Mouse (Mus musculus): Measurements from ENCODE around the gene Stac2. TPM values are rescaled to one million over a fixed set of nuclear protein-coding genes. Genes with fewer than 3 reads are reported as not detected.

The Stac2 gene
- polyA plus RNA-seq, 1 experiment from 2014 or later: 2.1 TPM

DNA sequence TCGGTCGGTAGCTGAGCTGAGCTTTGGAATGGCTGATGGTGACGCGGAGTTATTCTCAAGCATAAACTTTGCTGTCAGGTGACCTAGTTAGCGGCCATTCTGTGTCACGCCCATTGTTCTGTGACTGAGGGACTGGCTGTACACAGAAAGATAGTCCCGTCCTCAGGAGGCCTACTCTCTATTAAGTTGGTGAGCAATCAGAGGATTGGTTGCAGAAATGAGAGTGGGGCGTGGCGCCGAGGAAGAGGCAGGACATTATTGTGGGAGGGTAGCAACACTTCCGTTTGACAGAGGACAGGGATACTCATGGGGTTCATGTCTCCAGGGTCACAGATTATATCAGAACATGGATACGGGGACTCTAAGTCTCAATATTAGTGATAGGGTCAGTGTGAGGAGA lies 12.9 kb upstream of the Stac2 start:
- H3K4me1 ChIP-seq: no peaks in the 10 kb centered on the region; the same call in 1 of the 2 replicates
- H3K36me3 ChIP-seq: no peaks in the 10 kb centered on the region
- no peak overlapping the region for H3K4me2 ChIP-seq (replicated peaks)
- no peak overlapping the region for H3K4me3 ChIP-seq
- H3K9me3 ChIP-seq (replicated peaks): no peaks in the 10 kb centered on the region
- H3K9ac ChIP-seq: no peak overlapping the region
- ATAC-seq (ENCODE audit: low FRiP score): no peak
- no peak overlapping the region for H3K27ac ChIP-seq
- 93% methylated on average over 12 of the region's 12 CpGs for WGBS
- no peaks in the 10 kb centered on the region for H3K27me3 ChIP-seq

DNA sequence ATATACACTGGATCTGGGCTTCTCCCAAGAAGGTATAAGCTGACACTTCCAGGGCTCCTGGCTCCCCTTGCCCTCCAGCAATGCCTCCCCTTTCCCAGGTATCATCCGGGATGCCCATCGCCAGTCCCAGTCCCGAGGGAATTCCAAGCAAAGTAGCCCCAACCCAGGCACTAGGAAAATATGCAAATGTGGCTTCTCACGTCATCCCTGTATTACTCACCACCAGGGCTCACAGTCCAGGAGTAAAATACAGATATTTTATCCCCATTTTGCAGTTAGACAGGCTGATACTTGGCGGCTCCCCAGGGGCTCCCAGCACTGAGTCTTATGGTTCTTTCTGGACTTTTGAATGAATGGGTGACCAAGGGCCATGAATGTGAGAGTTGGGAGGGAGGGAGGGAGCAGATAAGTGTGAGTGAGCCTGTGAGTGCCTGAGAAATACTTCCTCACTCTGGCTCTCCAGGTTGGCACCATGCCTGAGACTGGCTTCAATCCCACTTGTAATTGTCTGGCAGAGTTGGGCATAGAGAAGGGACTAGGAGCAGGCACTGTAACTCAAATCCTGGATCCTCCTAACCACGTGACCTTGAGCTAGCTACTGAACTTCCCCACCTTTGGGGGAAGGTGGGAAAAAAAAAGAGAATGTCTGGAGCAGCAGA lies 8.8 kb upstream of the Stac2 start:
- Histone ChIP-seq H3K4me1 (peaks cover 21% of the 10 kb centered on the region), H3K4me2 (replicated peaks) (no peak overlapping the region), H3K9ac (no peak overlapping the region), H3K27ac (no peak overlapping the region), H3K27me3 (peaks cover 4% of the 10 kb centered on the region; the same call in 1 of the 2 replicates), H3K4me3 (no peak overlapping the region), H3K36me3 (no peaks in the 10 kb centered on the region), H3K9me3 (replicated peaks) (no peaks in the 10 kb centered on the region)
- ATAC-seq (ENCODE audit: low FRiP score): no peak
- WGBS: 67% methylated on average over 6 of the region's 6 CpGs

DNA sequence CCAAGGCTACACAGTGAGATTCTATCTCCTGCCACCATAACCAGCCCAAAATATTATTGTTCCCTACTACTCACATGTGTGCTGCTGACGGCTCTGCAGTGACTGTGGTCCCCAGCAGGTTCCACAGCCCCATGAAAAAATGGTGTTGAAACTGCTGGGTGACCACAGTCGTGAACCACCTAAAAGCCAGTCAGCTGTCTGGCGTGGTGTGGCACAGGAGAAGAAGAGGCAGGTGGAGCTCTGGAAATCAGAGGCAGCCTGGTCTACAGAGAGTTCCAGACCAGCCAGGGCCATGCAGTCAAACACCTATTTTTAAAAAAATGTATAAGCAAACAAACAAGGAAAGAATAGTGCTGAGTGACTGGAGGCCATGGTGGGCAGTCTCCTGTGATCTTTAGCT lies 8.2 kb upstream of the Stac2 start:
- Histone ChIP-seq H3K9ac (no peak overlapping the region), H3K4me1 (peaks cover 21% of the 10 kb centered on the region), H3K4me3 (no peak overlapping the region), H3K4me2 (replicated peaks) (no peak overlapping the region), H3K36me3 (no peaks in the 10 kb centered on the region), H3K9me3 (replicated peaks) (no peaks in the 10 kb centered on the region), H3K27ac (no peak overlapping the region), H3K27me3 (peaks cover 4% of the 10 kb centered on the region; the same call in 1 of the 2 replicates)
- WGBS: 79% methylated on average over 3 of the region's 3 CpGs
- ATAC-seq (ENCODE audit: low FRiP score): no peak

DNA sequence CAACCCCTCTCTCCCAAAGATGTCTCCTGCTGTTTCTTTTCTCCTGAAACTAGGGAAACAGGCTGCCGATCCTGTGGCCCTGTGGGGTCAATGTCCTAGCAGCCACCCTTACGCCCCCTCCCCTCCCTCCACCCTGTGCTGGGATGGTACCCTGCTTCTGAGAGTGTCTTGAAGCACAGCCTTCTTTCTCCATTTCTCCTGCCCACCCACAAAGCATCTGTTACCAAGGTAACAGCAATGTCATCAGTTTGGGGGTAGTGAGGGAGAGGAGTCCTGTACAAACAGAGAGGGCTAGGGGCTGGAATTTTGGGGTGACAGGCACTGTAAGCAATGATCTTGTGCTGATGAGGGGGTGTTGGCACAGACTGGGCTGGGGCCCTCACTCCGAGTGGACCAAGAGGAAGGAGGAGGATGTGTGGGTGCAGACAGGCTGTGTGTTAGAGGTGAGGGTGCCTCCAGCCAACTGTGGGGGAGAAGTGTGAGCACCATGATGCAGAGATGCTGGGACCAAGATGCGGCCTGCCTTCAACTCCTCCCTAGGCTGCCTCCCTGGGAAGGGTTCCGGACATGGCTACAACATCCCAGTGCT lies 6.9 kb upstream of the Stac2 start:
- Histone ChIP-seq H3K36me3 (no peaks in the 10 kb centered on the region), H3K4me3 (no peak overlapping the region), H3K9me3 (replicated peaks) (no peaks in the 10 kb centered on the region), H3K4me2 (replicated peaks) (no peak overlapping the region), H3K4me1 (peaks cover 21% of the 10 kb centered on the region), H3K9ac (no peak overlapping the region), H3K27ac (no peak overlapping the region), H3K27me3 (peaks cover 11% of the 10 kb centered on the region)
- 69% methylated on average over 5 of the region's 5 CpGs for WGBS
- ATAC-seq (ENCODE audit: low FRiP score): no peak

DNA sequence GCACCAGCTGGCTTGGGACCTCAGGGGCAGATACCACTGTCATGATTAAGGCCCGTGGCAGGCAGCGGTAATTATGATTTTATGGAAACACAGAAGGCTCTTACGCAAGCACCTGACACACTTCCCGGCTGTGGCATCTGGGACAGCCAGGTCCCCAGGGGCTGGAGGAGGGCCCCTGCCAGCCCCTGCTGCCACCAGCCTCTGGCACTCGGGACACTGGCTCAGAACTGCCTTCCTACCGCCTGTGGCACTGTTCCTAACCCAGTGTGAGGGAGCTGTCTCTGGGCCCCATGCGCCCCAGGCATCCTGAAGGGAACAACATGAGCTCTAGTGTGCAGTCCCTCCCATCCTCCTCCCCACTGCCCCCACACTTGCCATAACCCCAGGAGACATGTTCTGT lies 6.4 kb upstream of the Stac2 start:
- Histone ChIP-seq H3K4me3 (no peak overlapping the region), H3K27me3 (peaks cover 15% of the 10 kb centered on the region), H3K9ac (no peak overlapping the region), H3K36me3 (no peaks in the 10 kb centered on the region), H3K9me3 (replicated peaks) (no peaks in the 10 kb centered on the region), H3K4me2 (replicated peaks) (no peak overlapping the region), H3K4me1 (peaks cover 21% of the 10 kb centered on the region), H3K27ac (no peak overlapping the region)
- 48% methylated on average over 7 of the region's 7 CpGs for WGBS
- ATAC-seq (ENCODE audit: low FRiP score): peak; percentile 67; the same call in 1 of the 2 replicates

DNA sequence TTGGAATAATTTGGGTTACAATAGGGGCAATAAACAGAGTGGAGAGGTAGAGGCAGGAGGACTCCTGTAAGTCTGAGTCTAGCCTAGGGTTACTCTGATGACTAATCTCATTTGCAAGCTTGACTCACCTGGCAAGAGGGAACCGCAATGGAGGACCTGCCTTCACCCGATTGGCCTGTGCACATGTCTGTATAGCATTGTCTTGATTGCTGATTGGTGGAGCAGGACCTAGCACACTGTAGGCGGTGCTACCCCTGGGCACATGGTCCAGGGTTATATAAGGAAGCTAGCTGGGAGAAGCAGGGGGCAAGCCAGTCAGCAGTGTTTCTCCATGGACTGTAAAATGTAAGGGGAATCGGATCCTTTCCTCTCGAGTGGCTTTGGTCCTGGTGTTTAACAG lies 4.7 kb upstream of the Stac2 start:
- Histone ChIP-seq H3K4me3 (no peak overlapping the region), H3K36me3 (no peaks in the 10 kb centered on the region), H3K4me2 (replicated peaks) (no peak overlapping the region), H3K4me1 (peaks cover 22% of the 10 kb centered on the region), H3K27ac (no peak overlapping the region), H3K27me3 (peaks cover 22% of the 10 kb centered on the region), H3K9ac (no peak overlapping the region), H3K9me3 (replicated peaks) (no peaks in the 10 kb centered on the region)
- WGBS: 79% methylated on average over 5 of the region's 5 CpGs
- no peak for ATAC-seq (ENCODE audit: low FRiP score)

DNA sequence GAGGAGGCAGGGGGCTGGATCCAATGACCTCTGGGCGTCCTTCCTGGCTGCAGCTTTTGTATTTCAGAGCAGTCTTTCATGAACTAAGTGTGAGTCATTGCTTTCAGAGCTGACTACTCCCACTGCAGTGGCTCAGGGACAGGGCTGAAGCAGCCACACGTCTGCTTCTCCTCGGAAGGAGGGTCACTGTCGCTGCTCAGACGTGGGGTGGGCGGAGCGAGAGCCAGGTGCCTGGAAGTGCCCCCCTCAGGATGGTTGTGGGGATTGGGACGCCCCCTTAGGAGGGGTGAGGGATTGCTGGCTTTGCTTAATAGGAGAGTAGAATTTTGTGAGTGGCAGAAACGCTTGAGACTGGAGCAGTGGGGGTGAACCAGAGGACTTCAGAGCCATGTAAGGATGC lies 4.2 kb upstream of the Stac2 start:
- WGBS: 30% methylated on average over 9 of the region's 9 CpGs
- H3K4me3 ChIP-seq: no peak overlapping the region
- H3K9ac ChIP-seq: no peak overlapping the region
- H3K27me3 ChIP-seq: peaks cover 27% of the 10 kb centered on the region
- H3K36me3 ChIP-seq: no peaks in the 10 kb centered on the region
- ATAC-seq (ENCODE audit: low FRiP score): no peak
- no peak overlapping the region for H3K4me2 ChIP-seq (replicated peaks)
- peaks cover 27% of the 10 kb centered on the region for H3K4me1 ChIP-seq
- no peak overlapping the region for H3K27ac ChIP-seq
- no peaks in the 10 kb centered on the region for H3K9me3 ChIP-seq (replicated peaks)

DNA sequence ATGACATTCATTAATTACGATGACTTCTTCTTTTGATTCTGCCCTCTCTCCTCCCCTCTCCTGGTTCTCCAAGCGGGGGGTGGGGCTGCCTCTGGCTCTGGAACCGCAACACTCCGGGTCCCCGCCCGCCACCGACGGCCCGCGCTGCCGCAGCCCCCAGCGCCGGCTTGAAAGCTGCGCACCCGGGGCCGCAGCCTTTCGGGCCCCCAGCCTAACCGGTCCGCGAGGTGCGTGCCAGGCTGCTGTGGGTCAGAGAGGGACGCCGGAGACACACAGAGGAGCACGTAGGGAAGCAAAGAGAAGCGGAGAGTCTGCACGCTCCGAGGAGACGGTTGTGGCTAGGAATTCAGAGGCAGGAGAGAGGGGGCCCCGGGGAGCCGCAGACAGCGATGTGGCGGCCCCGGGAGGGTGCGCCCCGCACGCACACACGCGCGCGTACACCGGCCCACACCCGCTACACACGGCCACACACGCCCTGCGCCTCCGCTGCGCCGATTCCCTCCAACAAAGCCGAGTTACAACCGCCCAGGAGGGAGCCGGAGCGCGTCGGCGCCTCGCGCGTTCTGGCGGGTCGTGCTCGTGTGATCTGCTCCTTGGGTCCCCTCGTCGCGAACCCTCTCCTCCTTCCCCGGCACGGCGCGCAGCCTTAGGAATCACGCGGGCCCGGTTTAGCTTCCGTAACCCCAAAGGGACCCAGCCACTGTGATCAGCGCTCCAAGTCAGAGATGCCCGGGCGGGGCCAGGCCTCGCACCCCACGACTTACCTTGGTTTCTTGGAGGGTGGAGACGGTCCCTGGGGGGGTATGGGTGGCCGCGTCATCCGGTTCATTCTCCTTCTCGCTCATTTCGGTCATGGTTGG lies 903 bp downstream of the Stac2 start:
- Histone ChIP-seq H3K36me3 (no peaks in the 10 kb centered on the region), H3K4me1 (peaks cover 16% of the 10 kb centered on the region), H3K27ac (no peak overlapping the region), H3K4me2 (replicated peaks) (peak overlapping the region; percentile 73), H3K4me3 (peak overlapping the region; percentile 50), H3K27me3 (peaks cover 67% of the 10 kb centered on the region), H3K9ac (peak overlapping the region; percentile 65), H3K9me3 (replicated peaks) (no peaks in the 10 kb centered on the region)
- peak; percentile 20; the same call in 1 of the 2 replicates for ATAC-seq (ENCODE audit: low FRiP score)
- under 1% methylated on average over 83 of the region's 83 CpGs for WGBS

DNA sequence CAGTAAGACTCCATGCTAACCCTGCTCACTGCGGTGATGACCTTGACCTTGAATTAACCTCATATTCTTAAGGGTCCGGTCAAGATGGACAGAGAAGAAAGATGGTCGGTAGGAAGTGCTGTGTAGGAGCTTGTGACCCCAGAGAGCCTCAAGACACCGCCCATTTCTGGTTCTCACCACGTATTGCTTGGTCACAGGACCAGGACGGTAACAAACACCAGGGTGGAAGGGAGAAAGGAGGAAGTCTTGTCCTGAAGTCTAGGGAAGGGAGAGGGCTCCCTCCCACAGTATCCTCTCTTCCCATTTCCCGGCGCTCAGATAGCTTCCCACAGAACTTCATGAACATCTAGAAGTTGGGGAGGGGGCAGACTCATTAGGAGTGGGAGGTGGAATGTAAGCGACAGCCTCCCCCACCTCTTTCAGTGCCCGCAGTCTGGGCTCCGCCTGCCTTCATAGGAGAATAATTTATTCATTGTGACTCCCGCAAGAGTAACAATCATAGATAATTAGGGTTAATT lies 1.6 kb downstream of the Stac2 start:
- Histone ChIP-seq H3K4me1 (peaks cover 13% of the 10 kb centered on the region), H3K4me3 (peak overlapping the region; percentile 50), H3K27me3 (peaks cover 67% of the 10 kb centered on the region), H3K4me2 (replicated peaks) (peak overlapping the region; percentile 73), H3K27ac (no peak overlapping the region), H3K9ac (no peak overlapping the region), H3K36me3 (no peaks in the 10 kb centered on the region), H3K9me3 (replicated peaks) (no peaks in the 10 kb centered on the region)
- WGBS: 4% methylated on average over 12 of the region's 12 CpGs
- no peak for ATAC-seq (ENCODE audit: low FRiP score)

DNA sequence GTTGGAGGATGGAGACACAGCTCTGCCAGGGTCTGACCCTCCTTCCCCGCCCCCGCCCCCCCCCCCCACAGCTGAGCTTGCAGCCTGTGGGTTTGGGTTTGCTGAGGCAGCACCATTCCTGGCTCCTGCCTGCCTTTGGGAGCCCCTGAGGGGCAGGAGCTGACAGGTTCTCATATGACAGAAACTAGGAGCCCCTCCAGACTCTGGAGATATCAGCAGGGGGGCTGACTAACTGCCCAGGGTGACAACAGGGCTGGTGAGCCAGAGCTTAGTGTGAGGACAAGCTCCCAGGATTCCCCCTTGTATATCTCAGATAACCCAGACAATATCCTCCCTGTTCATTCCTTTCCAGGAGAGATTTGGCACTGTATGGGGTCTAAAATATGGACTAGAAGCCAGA lies 2.3 kb downstream of the Stac2 start:
- Histone ChIP-seq H3K27me3 (peaks cover 67% of the 10 kb centered on the region), H3K4me3 (no peak overlapping the region), H3K27ac (no peak overlapping the region), H3K36me3 (no peaks in the 10 kb centered on the region), H3K9ac (no peak overlapping the region; the same call in 1 of the 2 replicates), H3K9me3 (replicated peaks) (no peaks in the 10 kb centered on the region), H3K4me1 (peaks cover 13% of the 10 kb centered on the region), H3K4me2 (replicated peaks) (no peak overlapping the region)
- 33% methylated on average over 2 of the region's 2 CpGs for WGBS
- ATAC-seq (ENCODE audit: low FRiP score): no peak

DNA sequence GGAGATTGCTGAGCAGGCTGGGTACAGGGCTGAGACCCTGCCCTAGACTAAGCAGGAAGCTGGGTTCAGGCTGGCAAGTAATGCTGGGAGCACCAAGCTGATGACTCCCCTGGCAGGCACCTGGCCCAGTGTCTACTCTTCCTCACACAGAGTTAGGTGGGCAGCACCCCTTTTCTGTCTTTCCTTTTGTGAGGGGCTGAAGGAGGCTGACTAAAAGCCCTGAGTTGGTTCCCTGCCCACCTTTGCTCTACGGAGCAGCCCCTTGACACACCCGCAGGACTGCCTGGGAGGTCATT lies 2.8 kb downstream of the Stac2 start:
- ATAC-seq (ENCODE audit: low FRiP score): no peak
- H3K9me3 ChIP-seq (replicated peaks): no peaks in the 10 kb centered on the region
- H3K4me2 ChIP-seq (replicated peaks): no peak overlapping the region

DNA sequence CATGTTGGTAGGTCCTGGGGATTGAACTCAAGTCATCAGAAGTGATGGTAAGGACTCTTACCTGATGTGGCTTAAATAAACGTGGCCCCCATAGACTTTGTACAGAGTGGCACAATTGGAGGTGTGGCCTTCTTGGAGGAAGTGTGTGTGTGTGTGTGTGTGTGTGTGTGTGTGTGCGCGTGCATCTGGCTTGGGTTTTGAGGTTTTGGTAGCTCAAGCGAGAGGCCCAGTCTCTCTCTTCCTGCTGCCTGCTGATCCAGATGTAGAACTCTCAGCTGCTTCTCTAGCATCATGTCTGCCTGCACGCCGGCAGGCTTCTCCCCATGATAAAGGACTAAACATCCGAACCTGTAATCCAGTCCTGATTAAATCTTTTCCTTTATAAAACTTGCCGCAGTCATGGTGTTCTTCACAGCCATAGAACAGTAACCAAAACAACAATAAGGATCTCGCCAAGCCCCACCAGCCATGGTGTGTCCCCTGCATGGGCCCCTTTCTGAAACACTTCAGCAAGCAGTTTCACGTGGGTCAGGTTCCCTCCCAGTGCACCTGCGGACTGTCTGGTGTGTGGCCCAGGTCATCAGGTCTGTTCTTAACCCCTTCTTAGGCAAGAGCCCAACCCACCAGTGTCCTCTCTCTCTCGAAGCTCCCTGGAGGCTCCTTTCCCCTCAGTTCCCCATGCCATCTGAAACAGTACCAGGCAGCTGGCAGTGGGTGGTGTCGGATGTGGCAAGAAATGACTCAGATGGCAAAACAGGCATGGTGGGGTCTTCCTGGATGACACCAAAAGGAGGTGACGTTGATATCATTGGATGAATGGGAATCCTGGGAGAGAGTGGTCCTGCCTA lies 3.4 kb downstream of the Stac2 start:
- Histone ChIP-seq H3K4me3 (no peak overlapping the region), H3K9me3 (replicated peaks) (no peaks in the 10 kb centered on the region), H3K9ac (no peak overlapping the region), H3K27ac (no peak overlapping the region), H3K4me2 (replicated peaks) (no peak overlapping the region), H3K4me1 (peaks cover 13% of the 10 kb centered on the region), H3K36me3 (no peaks in the 10 kb centered on the region), H3K27me3 (peaks cover 57% of the 10 kb centered on the region)
- WGBS: 79% methylated on average over 14 of the region's 14 CpGs
- no peak for ATAC-seq (ENCODE audit: low FRiP score)

More for the DNA sequence above, 2.8 kb downstream of the Stac2 start:
- Histone ChIP-seq H3K27ac (no peak overlapping the region), H3K4me3 (no peak overlapping the region), H3K36me3 (no peaks in the 10 kb centered on the region), H3K4me1 (peaks cover 13% of the 10 kb centered on the region), H3K9ac (no peak overlapping the region), H3K27me3 (peaks cover 63% of the 10 kb centered on the region)
- 23% methylated on average over 2 of the region's 2 CpGs for WGBS
